Comparison of ENCODE assay signal across 20 mouse cellular contexts in the genomic region with DNA sequence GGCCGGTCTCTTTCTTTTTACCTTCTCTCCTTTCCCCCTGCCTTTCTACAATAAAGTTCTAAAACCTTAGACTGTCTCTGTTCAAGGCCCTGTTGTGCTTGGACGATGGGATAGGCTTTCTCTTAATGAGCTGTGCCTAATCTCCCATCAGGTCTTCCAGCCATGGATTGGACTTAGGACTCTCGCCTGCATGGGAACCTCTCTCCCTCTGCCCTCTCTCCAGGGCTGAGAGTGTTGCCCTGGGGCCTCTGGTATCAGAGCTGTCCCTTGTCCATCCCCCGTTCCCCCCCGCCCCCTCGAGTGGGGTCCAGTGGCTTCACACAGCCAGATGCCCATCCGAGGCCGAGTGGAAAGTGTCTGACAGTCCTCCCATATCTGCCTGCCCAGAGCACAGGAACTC. TPM values are rescaled to one million over a fixed set of nuclear protein-coding genes. Genes with fewer than 3 reads are reported as not detected.
"Had no signal": no experiment of that assay in that cellular context is flagged by ENCODE, and none has a peak within 500 bp of the region (broad histone marks: within the 10 kb centered on the region; RNA-seq: fewer than 3 reads in every experiment).

No protein-coding gene starts in this region.

- H3K9me3 ChIP-seq: kidney, embryonic 15.5 days; limb, embryonic 12.5 days; limb, embryonic 15.5 days; liver, embryonic 15.5 days; lung, embryonic 15.5 days; megakaryocyte, embryonic 14.5 days; midbrain, embryonic 10.5 days; midbrain, embryonic 13.5 days; neural tube, embryonic 13.5 days had no signal

- H3K27ac ChIP-seq: kidney, embryonic 15.5 days; limb, embryonic 12.5 days; limb, embryonic 15.5 days; liver, embryonic 15.5 days; lung, embryonic 15.5 days; midbrain, embryonic 10.5 days; midbrain, embryonic 13.5 days; neural tube, embryonic 13.5 days had no signal

- H3K4me3 ChIP-seq: kidney, embryonic 15.5 days; limb, embryonic 12.5 days; limb, embryonic 15.5 days; liver, embryonic 15.5 days; lung, embryonic 15.5 days; megakaryocyte, embryonic 14.5 days; midbrain, embryonic 10.5 days; midbrain, embryonic 13.5 days; myocyte; neural tube, embryonic 13.5 days had no signal

- H3K4me1 ChIP-seq: midbrain, embryonic 13.5 days; neural tube, embryonic 13.5 days had no signal

- DNase-seq: left cerebral cortex, postnatal 4 days; lung, adult 18-20 months; lung, postnatal 10 days; lung, postnatal 36 days; thymus, postnatal 25 days had no signal

- ATAC-seq: midbrain, embryonic 13.5 days; midbrain, embryonic 16.5 days had no signal

- H3K27me3 ChIP-seq: kidney, embryonic 15.5 days; limb, embryonic 12.5 days; limb, embryonic 15.5 days; lung, embryonic 15.5 days; midbrain, embryonic 13.5 days; neural tube, embryonic 13.5 days had no signal

- H3K36me3 ChIP-seq: kidney, embryonic 15.5 days; limb, embryonic 12.5 days; limb, embryonic 15.5 days; liver, embryonic 15.5 days; lung, embryonic 15.5 days; midbrain, embryonic 10.5 days; midbrain, embryonic 13.5 days; neural tube, embryonic 13.5 days had no signal

- H3K4me2 ChIP-seq: kidney, embryonic 15.5 days; limb, embryonic 12.5 days; limb, embryonic 15.5 days; liver, embryonic 15.5 days; lung, embryonic 15.5 days; midbrain, embryonic 13.5 days; neural tube, embryonic 13.5 days had no signal

- H3K9ac ChIP-seq: kidney, embryonic 15.5 days; limb, embryonic 12.5 days; limb, embryonic 15.5 days; liver, embryonic 15.5 days; lung, embryonic 15.5 days; midbrain, embryonic 13.5 days; neural tube, embryonic 13.5 days had no signal

RNA-seq across cellular contexts. Expression of gene Igfals, which starts 9.2 kb away (rescaled TPM):
- total RNA-seq: layer of hippocampus, adult 8-10 months; layer of hippocampus, postnatal 14 days; left cerebral cortex, postnatal 14 days; monocyte, adult 5-6 weeks had no signal
- polyA plus RNA-seq: midbrain, embryonic 13.5 days; midbrain, embryonic 16.5 days; myocyte; neural tube, embryonic 13.5 days had no signal
